Mouse (Mus musculus): ENCODE results near the gene Cpd.

Cpd gene

GRCm38 (mm10) chr11:76791331-76791730 lies 55.5 kb downstream of the Cpd start:
- DNase-seq (ENCODE audit: extremely low spot score) = no peak

GRCm38 (mm10) chr11:76789252-76789651 lies 57.6 kb downstream of the Cpd start:
- DNase-seq (ENCODE audit: extremely low spot score) = peak; percentile 52

- no peak for DNase-seq (ENCODE audit: extremely low spot score)
These were observed 71.3 kb downstream of the Cpd start for GRCm38 (mm10) chr11:76775533-76775932.

- DNase-seq (ENCODE audit: extremely low spot score) = no peak
These were observed 73.0 kb downstream of the Cpd start for GRCm38 (mm10) chr11:76773811-76774210.

GRCm38 (mm10) chr11:76770566-76770965 lies 76.3 kb downstream of the Cpd start:
- DNase-seq (ENCODE audit: extremely low spot score) = no peak

- DNase-seq (ENCODE audit: extremely low spot score) = no peak
These were observed 83.1 kb downstream of the Cpd start for GRCm38 (mm10) chr11:76763741-76764122.

GRCm38 (mm10) chr11:76763053-76763740 lies 83.6 kb downstream of the Cpd start, which contains the start of gene Gosr1:
TSS of gene Gosr1 (minus strand) at chr11:76763579.
- DNase-seq (ENCODE audit: extremely low spot score) = peak; percentile 92

- DNase-seq (ENCODE audit: extremely low spot score) = no peak
These were observed 94.5 kb downstream of the Cpd start for GRCm38 (mm10) chr11:76752276-76752675.

GRCm38 (mm10) chr11:76748819-76749218 lies 98.0 kb downstream of the Cpd start:
- DNase-seq (ENCODE audit: extremely low spot score) = no peak

- DNase-seq (ENCODE audit: extremely low spot score) = no peak
These were observed 100.9 kb downstream of the Cpd start for GRCm38 (mm10) chr11:76745921-76746320.

GRCm38 (mm10) chr11:76744550-76744949 lies 102.3 kb downstream of the Cpd start:
- DNase-seq (ENCODE audit: extremely low spot score) = no peak

GRCm38 (mm10) chr11:76742511-76742910 lies 104.3 kb downstream of the Cpd start:
- no peak for DNase-seq (ENCODE audit: extremely low spot score)

GRCm38 (mm10) chr11:76739125-76739524 lies 107.7 kb downstream of the Cpd start:
- DNase-seq (ENCODE audit: extremely low spot score) = no peak

GRCm38 (mm10) chr11:76735753-76736324 lies 111.0 kb downstream of the Cpd start:
- no peak for DNase-seq (ENCODE audit: extremely low spot score)

- DNase-seq (ENCODE audit: extremely low spot score) = no peak
These were observed 112.3 kb downstream of the Cpd start for GRCm38 (mm10) chr11:76734560-76734959.

GRCm38 (mm10) chr11:76730650-76731049 lies 116.2 kb downstream of the Cpd start:
- DNase-seq (ENCODE audit: extremely low spot score) = no peak
